Mouse (Mus musculus) testis, adult 2 months (tissue): ENCODE data around the gene Myh7b. TPM values are rescaled to one million over a fixed set of nuclear protein-coding genes. Genes with fewer than 3 reads are reported as not detected.
"Not testable (repeated sequence)": the region's sequence is repeated elsewhere in the genome, so short reads cannot be mapped to it uniquely, and the experiment has no call there.

Source experiments
- H3K27ac ChIP-seq: fragments of 200-500 bp; 2 replicates; pipeline ENCODE4 v1.5.1; 2012; ENCODE audit warnings: low read depth, low read length; ENCODE audit not compliant: control insufficient read depth, insufficient read depth
- H3K27me3 ChIP-seq: fragments of 200-500 bp; 2 replicates; pipeline ENCODE4 v1.6.1; 2012; ENCODE audit warnings: mild to moderate bottlenecking, low read length, moderate library complexity; ENCODE audit not compliant: control insufficient read depth, insufficient read depth
- H3K36me3 ChIP-seq: fragments of 200-500 bp; 2 replicates; pipeline ENCODE4 v1.6.1; 2012; ENCODE audit warnings: mild to moderate bottlenecking, low read length; ENCODE audit not compliant: control insufficient read depth, insufficient read depth
- H3K4me1 ChIP-seq: fragments of 200-500 bp; 2 replicates; pipeline ENCODE4 v1.6.1; 2012; ENCODE audit warnings: low read length; ENCODE audit not compliant: control insufficient read depth, insufficient read depth
- H3K4me3 ChIP-seq: fragments of 200-500 bp; 2 replicates; pipeline ENCODE4 v1.5.1; 2012; ENCODE audit warnings: low read depth, mild to moderate bottlenecking, low read length, moderate library complexity, mixed read lengths; ENCODE audit not compliant: control insufficient read depth
- CTCF ChIP-seq: fragments of 200-500 bp; IDR thresholded peaks from 2 replicates; pipeline ENCODE4 v1.5.1; 2012; ENCODE audit warnings: low read depth, mild to moderate bottlenecking, inconsistent platforms, low read length, moderate library complexity; ENCODE audit not compliant: control insufficient read depth, insufficient read depth, insufficient replicate concordance
- POLR2A ChIP-seq: fragments of 200-500 bp; IDR thresholded peaks from 2 replicates; pipeline ENCODE4 v1.6.1; 2012; ENCODE audit warnings: low read depth, mild to moderate bottlenecking, inconsistent platforms, low read length, moderate library complexity; ENCODE audit not compliant: control insufficient read depth
- polyA plus RNA-seq: library from polyadenylated mRNA; depleted of rRNA; stranded (reverse); fragments of >200 nt; gene quantifications from 2 replicates; pipeline ENCODE4 v1.2.3, GENCODE M21; 2012

Myh7b gene
- polyA plus RNA-seq, 1 experiment: 0.98 TPM

GRCm38 (mm10) chr2:155604560-155605235, 6.3 kb upstream of the Myh7b start:
- TF ChIP-seq POLR2A (no peak), CTCF (no peak)
- Histone ChIP-seq H3K4me1 (no peaks in the 10 kb centered on the region), H3K27me3 (no peaks in the 10 kb centered on the region), H3K27ac (no peak overlapping the region), H3K4me3 (no peak overlapping the region), H3K36me3 (no peaks in the 10 kb centered on the region)

GRCm38 (mm10) chr2:155605236-155605589, 5.8 kb upstream of the Myh7b start:
- H3K4me1 ChIP-seq, H3K4me3 ChIP-seq, H3K27me3 ChIP-seq, H3K36me3 ChIP-seq, H3K27ac ChIP-seq: not testable (repeated sequence)

- Histone ChIP-seq H3K36me3 (no peaks in the 10 kb centered on the region), H3K4me1 (no peaks in the 10 kb centered on the region), H3K27ac (no peak overlapping the region), H3K4me3 (no peak overlapping the region), H3K27me3 (no peaks in the 10 kb centered on the region)
- TF ChIP-seq POLR2A: no peak
- no peak for TF ChIP-seq CTCF
Measured at GRCm38 (mm10) chr2:155606360-155606759, 4.7 kb upstream of the Myh7b start.

GRCm38 (mm10) chr2:155611834-155612550, 980 bp downstream of the Myh7b start:
- H3K4me1 ChIP-seq: peaks cover 7% of the 10 kb centered on the region; the same call in 1 of the 2 replicates
- no peaks in the 10 kb centered on the region for H3K36me3 ChIP-seq
- no peaks in the 10 kb centered on the region for H3K27me3 ChIP-seq
- H3K27ac ChIP-seq: no peak overlapping the region
- H3K4me3 ChIP-seq: no peak overlapping the region
- TF ChIP-seq POLR2A (no peak), CTCF (no peak)

- H3K4me3 ChIP-seq: peak overlapping the region; percentile 16; the same call in 1 of the 2 replicates
- H3K27ac ChIP-seq: no peak overlapping the region
- H3K27me3 ChIP-seq: no peaks in the 10 kb centered on the region
- no peak for TF ChIP-seq POLR2A
- no peak for TF ChIP-seq CTCF
- H3K36me3 ChIP-seq: no peaks in the 10 kb centered on the region
- H3K4me1 ChIP-seq: peaks cover 7% of the 10 kb centered on the region; the same call in 1 of the 2 replicates
Measured at GRCm38 (mm10) chr2:155613326-155613755, 2.3 kb downstream of the Myh7b start.

- no peak overlapping the region for H3K27ac ChIP-seq
- peaks cover 7% of the 10 kb centered on the region; the same call in 1 of the 2 replicates for H3K4me1 ChIP-seq
- H3K4me3 ChIP-seq: no peak overlapping the region
- no peaks in the 10 kb centered on the region for H3K36me3 ChIP-seq
- TF ChIP-seq POLR2A (no peak), CTCF (no peak)
- no peaks in the 10 kb centered on the region for H3K27me3 ChIP-seq
Measured at GRCm38 (mm10) chr2:155613953-155614352, 2.9 kb downstream of the Myh7b start.

- no peaks in the 10 kb centered on the region for H3K36me3 ChIP-seq
- no peak overlapping the region for H3K27ac ChIP-seq
- no peak overlapping the region for H3K4me3 ChIP-seq
- H3K4me1 ChIP-seq: peaks cover 8% of the 10 kb centered on the region; the same call in 1 of the 2 replicates
- H3K27me3 ChIP-seq: no peaks in the 10 kb centered on the region
- TF ChIP-seq POLR2A: no peak
- TF ChIP-seq CTCF: no peak
Measured at GRCm38 (mm10) chr2:155616971-155617370, 6.0 kb downstream of the Myh7b start.
